Mouse (Mus musculus) hematopoietic stem cell, adult 5-6 weeks (primary cell): Measurements from ENCODE around the gene Gpr161. TPM values are rescaled to one million over a fixed set of nuclear protein-coding genes. Genes with fewer than 3 reads are reported as not detected.
A peak's percentile ranks its signal among the peaks of the same experiment; 100 is the strongest.
"Not testable (repeated sequence)": the region's sequence is repeated elsewhere in the genome, so short reads cannot be mapped to it uniquely, and the experiment has no call there.

Experiments used
- ATAC-seq, 2 experiments: fragments of 125-278 bp in 1 of 2; replicated peaks in 1 of 2; 2 replicates each; pipeline ENCODE4 v1.8.0; 2016 to 2017; ENCODE audit warnings: inconsistent platforms in 2 of 2, mild to moderate bottlenecking in 2 of 2, moderate number of reproducible peaks in 2 of 2, low read depth in 1 of 2, moderate TSS enrichment in 1 of 2; ENCODE audit not compliant: low FRiP score in 2 of 2, poor library complexity in 2 of 2, severe bottlenecking in 2 of 2, insufficient read depth in 1 of 2, low TSS enrichment in 1 of 2
- total RNA-seq: library from RNA; stranded (forward); fragments of 172-1452, 232-1000 nt; gene quantifications from 2 replicates; pipeline ENCODE4 v1.2.3, GENCODE M21; 2017

Gene Gpr161
- total RNA-seq, 1 experiment from 2014 or later, result 3.9 TPM

DNA sequence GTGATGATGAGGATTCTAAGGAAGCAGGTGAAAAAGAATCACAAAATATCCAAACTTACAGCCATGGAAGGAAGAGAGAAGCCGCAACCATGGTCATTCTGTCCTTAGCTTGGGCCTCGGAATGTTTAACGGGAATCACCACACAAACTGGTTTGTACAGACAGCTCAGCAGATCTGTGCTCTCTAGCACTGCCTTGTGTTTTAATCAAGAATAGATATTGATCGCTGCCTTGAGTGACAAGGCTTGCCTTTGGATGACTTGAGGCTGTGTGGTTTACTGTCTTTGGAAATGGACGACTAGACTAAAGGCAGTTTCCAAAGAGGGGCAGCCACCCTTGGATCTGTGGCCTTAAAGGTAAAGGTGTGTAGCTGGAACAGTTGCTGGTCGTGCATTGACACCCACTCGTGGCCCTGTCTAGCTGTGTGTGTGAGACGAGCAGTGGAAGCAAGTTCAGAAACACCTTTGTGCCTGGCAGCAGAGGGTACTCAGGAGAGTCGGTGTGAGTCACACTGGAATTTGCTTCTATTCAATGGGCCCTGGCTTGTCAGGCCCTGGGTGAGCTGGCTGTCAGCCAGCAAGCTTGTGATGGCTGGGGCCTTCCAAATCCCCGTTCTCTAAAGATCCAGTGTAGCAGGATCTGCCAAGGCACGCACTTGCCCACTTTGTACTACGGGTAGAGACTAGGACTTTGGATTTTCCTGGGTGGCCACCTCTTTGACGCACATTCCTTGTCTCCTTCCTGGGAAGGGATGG is 7.0 kb downstream of the Gpr161 start:
- no peak for ATAC-seq

DNA sequence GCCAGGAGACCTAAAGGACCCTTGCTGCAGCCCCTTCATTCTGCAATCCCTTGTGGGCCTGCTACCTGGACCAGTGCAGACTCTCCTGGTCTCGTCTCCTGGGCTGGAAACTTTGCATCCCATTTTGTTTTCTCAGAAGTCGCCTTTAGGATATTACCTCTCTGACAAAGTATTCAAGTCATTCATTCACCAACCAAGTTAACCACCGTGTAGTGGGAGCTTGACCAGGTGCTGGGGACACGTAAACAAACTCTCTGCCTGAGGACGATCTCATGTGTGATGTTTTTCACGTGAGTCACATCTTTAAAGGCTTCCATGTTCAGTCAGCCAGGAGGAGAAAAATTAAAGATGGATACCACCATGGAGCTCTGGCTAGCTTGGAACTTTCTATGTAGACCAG is 7.6 kb downstream of the Gpr161 start:
- no peak for ATAC-seq

DNA sequence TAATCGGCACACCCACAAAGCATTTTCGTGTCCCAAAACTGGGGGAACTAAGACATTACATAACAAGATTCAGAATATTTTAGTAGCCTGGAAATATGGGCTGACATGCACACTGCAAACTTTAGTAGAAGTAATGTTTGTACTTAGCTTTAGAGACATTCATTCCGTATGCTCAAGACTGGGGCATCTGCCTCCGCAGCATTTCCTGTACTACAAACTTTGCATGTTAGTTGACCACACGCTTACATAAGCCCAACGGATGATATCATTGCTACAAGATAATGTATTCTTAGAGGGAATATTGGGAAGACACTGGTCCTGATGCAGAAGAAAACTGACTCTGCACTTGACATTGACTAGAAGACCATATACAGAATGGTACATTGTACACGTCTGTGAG is 8.8 kb downstream of the Gpr161 start:
- no peak for ATAC-seq

DNA sequence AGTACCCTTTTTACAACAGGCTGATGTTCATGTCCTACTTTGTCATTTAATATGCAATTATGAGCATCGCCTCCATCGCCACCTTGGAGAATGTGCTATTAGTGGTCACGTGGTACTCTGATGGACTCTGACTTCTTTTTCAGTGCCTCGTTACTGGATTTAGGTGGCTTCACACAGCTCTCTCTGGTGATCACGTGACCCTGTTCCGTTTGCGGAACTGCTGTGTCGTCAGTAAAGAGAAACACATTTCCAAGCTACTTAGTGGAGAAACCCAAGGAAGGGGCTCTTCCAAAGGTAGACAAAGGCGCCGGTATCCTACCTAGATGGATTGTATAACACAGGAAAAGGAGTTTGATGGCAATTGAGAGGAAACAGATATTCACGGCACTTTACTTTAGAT is 12.6 kb downstream of the Gpr161 start:
- no peak for ATAC-seq

DNA sequence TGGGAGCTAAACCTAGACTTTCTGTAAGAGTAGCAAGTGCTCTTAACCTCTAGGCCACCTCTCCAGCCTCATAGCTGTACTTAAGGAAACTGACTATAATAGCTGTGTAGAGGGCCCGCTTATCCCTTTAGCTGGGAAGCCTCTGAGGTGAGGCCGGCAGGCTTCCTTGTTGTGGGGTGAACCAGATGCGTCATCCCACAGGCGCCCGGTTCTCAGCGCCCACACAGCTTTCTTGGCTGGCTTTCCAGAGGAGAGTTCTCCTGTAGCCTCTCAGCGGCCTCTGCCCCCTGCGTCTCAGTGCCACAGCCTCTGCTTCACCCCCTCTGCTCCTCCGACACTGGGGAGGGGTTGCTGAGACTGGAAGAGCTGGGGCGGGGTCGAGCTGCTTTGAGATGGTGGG is 20.8 kb downstream of the Gpr161 start:
- ATAC-seq, result no peak

DNA sequence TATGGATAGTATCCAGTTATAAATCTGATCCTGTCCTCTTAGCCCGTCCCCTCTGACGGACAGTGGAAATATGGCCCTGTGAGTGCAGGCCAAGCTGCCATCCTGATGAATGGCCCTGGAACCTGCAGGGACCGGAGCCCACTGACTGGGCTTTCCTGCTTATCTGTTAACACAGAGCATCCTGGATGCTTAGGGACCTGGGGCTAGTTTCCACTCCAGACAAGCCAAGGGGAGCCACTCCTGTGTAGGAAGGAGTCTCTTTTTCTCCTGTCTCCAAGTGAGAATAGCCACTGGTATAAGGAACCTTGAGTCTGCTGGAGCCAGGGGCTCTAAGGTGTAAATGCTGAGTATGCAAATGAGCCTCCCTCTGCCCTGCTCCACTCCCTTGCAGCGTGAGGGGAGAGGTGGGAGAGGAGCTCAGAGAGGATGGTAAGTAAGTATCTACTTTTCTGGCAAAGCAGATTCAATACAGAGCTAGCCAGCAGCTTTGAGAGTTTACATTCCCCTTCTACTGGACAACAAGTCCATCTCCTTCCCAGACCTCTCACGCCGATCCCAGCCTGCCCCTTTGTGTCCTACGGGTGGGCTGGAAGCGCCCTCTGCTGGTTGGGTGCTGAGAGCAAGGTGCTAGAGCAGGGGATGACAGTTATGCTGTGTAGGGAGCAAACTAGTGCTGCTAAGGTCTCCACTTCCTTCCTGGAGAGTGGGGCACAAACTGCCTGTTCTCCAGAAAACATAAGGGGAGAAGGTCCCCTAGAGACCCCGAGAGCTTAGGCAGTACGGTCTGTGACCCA is 24.7 kb downstream of the Gpr161 start:
- ATAC-seq, result peak; percentile 61 to 72

DNA sequence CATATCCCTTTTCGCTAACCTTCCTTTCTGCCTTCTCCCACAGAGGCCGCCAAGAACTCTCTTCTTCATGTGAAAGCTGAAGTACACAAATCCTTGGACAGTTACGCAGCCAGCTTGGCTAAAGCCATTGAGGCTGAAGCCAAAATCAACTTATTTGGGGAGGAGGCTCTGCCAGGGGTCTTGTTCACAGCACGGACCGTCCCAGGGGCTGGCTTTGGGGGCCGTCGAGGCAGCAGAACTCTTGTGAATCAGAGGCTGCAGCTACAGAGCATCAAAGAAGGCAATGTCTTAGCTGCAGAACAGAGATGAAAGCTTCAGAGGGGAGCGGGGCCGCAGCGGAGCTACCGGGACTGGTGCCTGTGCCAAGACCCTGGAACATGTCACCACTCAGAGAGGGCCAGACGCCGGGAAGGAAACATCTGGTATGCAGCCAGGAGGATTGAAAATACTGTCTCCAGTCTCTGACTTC is 25.8 kb downstream of the Gpr161 start:
- ATAC-seq, result no peak

DNA sequence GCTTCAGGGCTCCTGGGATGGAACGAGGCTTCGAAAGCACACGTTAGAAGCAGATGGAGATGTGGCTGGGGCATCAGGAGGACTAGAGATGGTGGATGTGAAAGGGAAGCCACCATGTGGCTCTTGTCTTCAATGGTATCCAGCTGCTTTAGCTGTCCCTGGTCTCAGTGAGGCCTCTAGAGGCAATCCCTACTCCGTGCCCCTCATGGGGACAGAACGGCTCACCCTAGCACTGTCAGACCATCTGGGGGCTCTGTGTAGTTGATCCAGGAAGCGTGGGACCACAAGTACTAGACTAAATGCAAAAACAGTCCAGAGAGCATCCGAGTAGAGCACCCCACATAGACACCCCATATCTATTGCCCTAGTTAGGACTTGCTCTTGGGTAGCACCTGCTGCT is 26.3 kb downstream of the Gpr161 start:
- no peak for ATAC-seq

DNA sequence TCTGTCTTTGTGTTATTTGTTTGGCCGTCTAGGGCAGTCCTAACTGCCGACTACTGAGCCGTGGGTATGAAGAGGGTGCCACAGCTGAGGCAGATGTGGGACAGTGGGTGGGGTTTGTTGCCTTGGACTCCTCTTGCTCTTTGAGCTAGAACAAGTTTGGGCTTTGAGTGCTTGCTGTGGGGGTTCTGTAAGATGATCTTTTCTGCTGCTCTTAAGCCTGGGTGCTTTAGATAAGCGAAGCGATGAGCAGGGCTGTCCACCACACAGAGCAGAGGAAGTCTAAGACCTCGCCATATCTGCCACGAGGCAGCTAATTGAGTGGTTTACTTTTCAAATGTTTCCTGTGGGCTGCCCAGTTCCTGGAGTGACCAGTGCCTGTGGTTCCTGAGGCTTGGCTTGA is 27.3 kb downstream of the Gpr161 start:
- ATAC-seq, result peak in 1 of 2 experiments; percentile 37; a peak in 1 of 4 replicates

DNA sequence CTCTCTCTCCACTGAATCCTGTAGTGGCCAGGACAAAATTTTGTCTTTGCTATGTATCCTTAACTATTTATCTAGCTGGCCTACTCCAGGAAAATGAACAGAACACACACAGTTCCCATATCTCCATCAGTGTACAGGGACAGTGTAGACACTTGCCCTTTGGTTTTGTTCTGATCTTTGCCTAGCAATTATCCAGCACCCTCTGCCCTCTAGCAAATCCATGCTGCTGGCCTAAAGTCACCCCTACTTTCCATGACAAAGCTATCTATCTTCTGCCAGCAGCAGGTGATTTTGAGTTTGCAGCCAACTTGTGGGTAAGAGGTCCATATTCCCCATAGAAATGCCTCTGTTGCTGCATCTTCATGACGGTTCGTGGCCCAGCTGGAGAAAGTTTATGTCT is 31.8 kb downstream of the Gpr161 start:
- ATAC-seq, result no peak

DNA sequence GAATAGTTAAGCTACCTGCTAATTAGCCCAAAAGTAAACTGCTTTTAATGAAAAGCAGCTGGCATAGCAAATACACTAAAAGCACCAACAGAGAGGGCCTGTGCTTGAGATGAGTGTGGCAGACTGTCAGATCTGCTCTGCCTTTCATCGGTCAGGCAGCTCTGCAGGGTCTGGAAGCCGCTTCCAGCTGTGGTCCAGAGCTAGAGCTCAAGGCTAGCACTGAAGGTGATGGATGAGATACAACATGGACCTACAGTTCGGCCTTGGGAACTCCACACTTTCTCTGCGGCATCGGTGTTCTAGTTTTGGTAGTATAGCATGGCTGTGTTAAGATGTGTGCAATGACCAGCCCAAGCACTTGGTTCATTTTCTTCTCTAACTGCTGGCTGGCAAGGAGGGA is 32.2 kb downstream of the Gpr161 start:
- no peak for ATAC-seq

DNA sequence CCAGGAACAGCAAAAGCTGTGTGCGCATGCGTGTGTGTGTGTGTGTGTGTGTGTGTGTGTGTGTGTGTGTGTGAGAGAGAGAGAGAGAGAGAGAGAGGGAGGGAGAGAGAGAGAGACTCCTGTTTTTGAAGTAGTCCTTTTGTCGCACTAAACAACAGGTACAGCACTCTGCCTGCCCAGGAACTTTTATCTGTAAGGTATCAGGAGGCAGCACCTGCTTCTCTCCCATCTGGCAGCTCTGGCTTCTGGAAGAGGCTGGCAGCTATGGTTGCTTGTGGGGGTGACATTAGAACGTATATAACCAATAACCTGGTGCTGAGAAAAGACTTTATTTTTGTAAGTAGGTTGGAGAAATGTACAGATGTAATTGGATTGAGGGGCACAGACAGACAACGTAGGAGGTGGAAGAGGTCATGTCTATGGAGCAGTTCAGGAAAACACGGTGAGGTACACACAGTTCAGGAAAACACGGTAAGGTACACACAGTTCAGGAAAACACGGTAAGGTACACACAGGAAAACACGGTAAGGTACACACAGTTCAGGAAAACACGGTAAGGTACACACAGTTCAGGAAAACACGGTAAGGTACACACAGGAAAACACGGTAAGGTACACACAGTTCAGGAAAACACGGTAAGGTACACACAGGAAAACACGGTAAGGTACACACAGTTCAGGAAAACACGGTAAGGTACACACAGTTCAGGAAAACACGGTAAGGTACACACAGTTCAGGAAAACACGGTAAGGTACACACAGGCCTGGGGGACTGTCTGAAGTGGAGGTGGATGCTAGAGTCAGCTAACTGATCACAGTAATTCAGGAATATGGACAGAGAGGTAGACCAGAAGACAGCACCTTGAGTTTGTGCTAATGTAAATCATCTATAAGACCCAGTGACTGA is 33.0 kb downstream of the Gpr161 start:
- not testable (repeated sequence) for ATAC-seq

DNA sequence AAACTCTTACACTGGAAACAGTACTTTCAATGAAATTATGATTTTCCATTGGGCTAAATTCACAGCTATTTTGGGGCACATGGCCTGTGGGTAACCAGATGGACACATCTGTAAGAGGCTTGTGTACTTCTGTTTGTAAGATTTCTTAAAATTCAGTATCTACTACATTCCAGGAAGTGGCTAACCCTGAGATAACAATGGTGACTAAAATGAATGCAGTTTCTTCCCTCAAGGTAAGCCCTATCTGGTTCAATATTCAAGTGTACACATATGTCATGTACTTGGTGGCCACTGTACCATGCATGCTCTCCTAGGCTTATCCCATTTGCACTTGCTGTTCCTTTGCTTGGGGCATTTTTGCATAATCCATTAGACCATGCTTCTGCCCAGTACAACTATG is 35.3 kb downstream of the Gpr161 start:
- ATAC-seq, result no peak

DNA sequence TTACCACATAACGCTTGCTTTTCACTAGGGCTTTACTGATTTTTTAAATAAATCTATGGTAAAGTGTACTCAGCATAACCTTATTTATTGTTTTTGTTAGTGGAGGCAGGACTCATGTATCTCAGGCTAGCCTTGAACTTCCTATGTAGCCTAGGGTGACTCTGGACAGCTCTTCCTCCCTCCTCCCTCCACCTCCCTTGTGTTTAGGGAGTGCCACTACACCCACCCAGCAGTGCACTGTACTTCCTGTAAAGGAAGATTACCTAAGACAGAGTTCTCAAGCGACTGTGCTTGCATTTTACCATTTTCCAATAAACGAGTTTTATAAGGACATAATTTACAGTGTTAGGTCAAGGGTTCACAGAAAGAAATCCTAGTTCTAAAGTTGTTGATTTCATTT is 37.2 kb downstream of the Gpr161 start:
- ATAC-seq, result no peak

DNA sequence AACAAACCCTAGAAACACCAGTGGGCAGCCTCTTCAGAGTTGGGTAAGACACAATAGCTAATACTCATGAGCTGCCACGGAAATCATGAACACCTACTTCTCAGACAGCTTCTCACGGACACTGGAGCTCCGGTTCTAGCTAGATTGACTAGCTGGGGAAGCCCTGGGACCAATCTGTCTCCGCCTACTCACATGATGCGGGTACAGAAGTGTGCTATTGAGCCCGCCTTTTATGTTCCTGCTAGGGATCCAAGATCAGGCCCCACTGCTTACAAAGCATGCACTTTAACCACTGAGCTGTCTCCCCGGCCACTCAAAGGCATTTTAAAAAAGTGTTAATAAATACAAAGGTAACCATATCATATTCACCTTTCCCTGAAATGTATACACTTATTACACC is 46.5 kb downstream of the Gpr161 start:
- ATAC-seq, result no peak

DNA sequence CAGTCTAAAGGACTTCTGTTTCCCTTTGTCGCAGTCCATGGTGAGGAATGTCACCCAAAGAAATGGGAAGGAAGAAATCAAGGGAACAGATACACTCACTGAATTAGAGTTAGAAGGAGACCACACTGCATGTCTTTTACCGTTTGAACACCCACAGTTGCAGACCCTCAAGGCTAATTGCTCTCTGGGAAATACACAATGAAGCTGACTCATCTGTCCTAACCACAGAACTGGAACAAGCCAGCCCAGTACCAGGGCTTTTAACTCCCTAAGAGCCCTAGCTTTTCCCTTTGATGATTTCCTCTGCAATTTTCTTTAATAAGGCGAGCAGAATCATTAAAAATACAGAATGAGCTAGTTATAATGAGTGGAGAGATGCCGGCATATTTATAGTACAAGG is 48.9 kb downstream of the Gpr161 start:
- ATAC-seq, result peak; percentile 58 to 75

DNA sequence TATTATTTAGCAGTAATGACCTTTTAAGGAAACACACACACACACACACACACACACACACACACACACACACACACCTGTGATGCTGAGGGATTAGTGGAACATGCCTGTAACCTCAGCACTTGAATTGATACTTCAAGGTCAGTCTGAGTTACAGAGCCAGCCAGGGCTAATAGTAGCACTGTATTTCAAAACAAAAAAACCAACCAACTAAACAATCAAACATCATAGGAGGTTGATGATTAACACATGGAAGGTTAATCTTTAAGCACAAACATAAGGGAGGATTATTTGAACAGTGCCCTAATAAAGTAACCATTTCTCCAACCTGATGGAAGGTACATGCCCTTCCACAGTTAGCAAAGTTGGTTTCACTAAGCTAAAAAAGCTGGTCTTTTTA is 53.0 kb downstream of the Gpr161 start:
- no peak for ATAC-seq

DNA sequence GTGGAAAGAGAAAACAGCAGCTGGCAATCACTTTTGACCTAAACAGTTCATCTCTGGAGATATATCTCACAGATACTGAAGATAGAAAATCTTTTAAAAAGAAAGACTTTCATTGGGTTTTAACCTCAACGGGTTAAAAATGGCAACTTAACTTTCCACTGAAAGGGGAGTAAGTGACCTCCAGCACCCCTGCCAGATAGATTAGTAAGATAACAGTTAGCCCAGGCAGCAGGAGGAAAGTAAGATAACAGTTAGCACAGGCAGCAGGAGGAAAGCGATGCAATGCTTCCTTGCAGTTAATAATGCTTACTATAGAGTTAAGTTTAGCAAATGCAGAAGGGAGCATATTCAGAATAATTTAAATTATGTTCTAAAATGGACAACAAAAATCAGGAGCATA is 60.8 kb downstream of the Gpr161 start:
- ATAC-seq, result no peak
